Mouse (Mus musculus) heart, embryonic 12.5 days (tissue): Measurements from ENCODE around the gene Vps37b. TPM values are rescaled to one million over a fixed set of nuclear protein-coding genes. Genes with fewer than 3 reads are reported as not detected.
A peak's percentile ranks its signal among the peaks of the same experiment; 100 is the strongest.

Source experiments
- ATAC-seq: fragments of 200-750 bp; cut with Nextera tagmentation; 2 replicates; pipeline ENCODE4 v1.8.0; 2017; ENCODE audit warnings: moderate TSS enrichment, moderate library complexity; ENCODE audit not compliant: insufficient number of reproducible peaks, low FRiP score
- H3K27ac ChIP-seq: fragments of 300-500 bp; sonication (generic); 2 replicates; pipeline ENCODE4 v1.5.1; 2016; ENCODE audit warnings: mild to moderate bottlenecking, moderate library complexity; ENCODE audit not compliant: poor library complexity, severe bottlenecking
- H3K27me3 ChIP-seq: fragments of 300-500 bp; sonication (generic); replicated peaks from 2 replicates; pipeline ENCODE4 v1.6.1; 2016; ENCODE audit warnings: mild to moderate bottlenecking, moderate library complexity
- H3K36me3 ChIP-seq: fragments of 300-500 bp; sonication (generic); 2 replicates; pipeline ENCODE4 v1.6.1; 2016; ENCODE audit warnings: mild to moderate bottlenecking, moderate library complexity
- H3K4me1 ChIP-seq: fragments of 300-500 bp; sonication (generic); replicated peaks from 2 replicates; pipeline ENCODE4 v1.6.1; 2016; ENCODE audit warnings: mild to moderate bottlenecking
- H3K4me2 ChIP-seq: fragments of 300-500 bp; sonication (generic); 2 replicates; pipeline ENCODE4 v1.6.1; 2016; ENCODE audit warnings: mild to moderate bottlenecking, moderate library complexity
- H3K4me3 ChIP-seq: fragments of 300-500 bp; sonication (generic); 2 replicates; pipeline ENCODE4 v1.5.1; 2016; ENCODE audit warnings: mild to moderate bottlenecking
- H3K9ac ChIP-seq: fragments of 300-500 bp; sonication (generic); 2 replicates; pipeline ENCODE4 v1.6.1; 2016; ENCODE audit warnings: mild to moderate bottlenecking, moderate library complexity
- H3K9me3 ChIP-seq: fragments of 300-500 bp; sonication (generic); replicated peaks from 2 replicates; pipeline ENCODE4 v1.6.1; 2016; ENCODE audit warnings: mild to moderate bottlenecking, moderate library complexity
- WGBS: fragments of 180-500 bp; shearing (Covaris S2); methylation state at CpG from one replicate; pipeline ENCODE4 v1.1.7; 2016; 5-methylcytosine and 5-hydroxymethylcytosine counted together
- polyA plus RNA-seq: library from polyadenylated mRNA; unstranded; fragments of >200 nt; fragmentation: Nextera tagmentation; extraction: Ambion mirVana; gene quantifications from 2 replicates; pipeline ENCODE4 v1.2.1, GENCODE M21; 2016

Vps37b gene
- polyA plus RNA-seq, 1 experiment from 2014 or later: 61.9 TPM

DNA sequence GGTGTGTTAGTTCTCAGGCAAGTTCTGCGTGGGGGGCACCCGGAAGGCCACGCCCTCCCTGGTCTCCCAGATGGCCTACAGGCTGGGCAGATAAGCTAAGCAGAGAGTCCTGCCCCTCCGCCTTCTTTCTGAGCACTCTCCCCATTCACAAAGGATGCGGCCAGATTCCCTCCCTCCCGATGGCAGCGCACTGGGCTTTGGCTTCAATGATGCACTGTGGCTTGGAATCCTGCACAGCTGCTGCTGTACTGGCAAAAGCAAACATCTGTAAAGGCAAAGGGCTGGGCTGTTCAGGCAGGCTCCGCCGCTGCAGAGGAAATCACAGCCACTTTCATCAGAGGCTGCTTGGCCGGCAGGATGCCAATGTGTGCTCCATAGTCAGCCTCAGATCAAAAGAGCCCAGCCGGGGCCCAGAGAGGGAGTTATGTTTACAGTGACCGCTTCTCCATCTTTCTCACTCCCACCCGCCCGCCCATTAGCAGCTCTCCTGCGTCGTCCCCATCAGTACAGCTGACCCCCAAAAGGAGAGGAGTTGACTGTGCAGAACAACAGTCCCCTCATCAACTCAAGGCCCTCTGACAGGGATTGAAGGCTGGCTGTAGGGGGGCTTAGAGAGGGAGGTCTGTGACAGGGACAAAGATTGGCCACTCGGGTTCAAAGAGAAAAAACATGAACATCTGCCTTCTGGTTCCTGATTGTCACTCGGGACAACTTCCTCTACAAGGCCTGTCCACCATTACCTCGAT is 21.0 kb downstream of the Vps37b start:
- no peaks in the 10 kb centered on the region for H3K27me3 ChIP-seq
- H3K4me3 ChIP-seq: 0 out of 2 replicates have a peak overlapping the region, but pooled peaks have one; percentile 2
- H3K9me3 ChIP-seq: no peaks in the 10 kb centered on the region
- peak; percentile 79 for ATAC-seq
- peaks cover 65% of the 10 kb centered on the region for H3K4me1 ChIP-seq
- peaks cover 44% of the 10 kb centered on the region for H3K36me3 ChIP-seq
- peak overlapping the region; percentile 60 for H3K9ac ChIP-seq
- 5% methylated on average over 19 of the region's 19 CpGs for WGBS
- H3K4me2 ChIP-seq: peak overlapping the region; percentile 55
- peak overlapping the region; percentile 94 for H3K27ac ChIP-seq

DNA sequence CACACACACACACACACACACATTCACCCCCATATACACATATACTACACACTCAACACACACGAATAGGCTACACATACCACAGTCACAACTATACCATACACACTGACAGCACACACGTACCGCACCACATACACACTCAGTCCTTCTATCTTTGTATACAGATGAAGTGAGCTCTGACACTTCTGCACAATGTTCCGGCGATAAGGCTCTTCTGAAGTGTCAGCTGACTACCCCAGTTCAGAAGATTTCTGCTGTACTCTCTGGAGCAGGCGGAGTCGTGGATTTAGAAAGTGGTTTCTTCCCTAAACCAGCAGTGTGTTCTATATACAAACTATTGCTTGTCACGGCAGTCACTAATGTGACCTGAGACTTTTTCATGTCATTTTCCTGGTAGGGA is 22.0 kb downstream of the Vps37b start:
- H3K4me2 ChIP-seq: peak overlapping the region; percentile 55
- H3K4me3 ChIP-seq: no peak overlapping the region
- peaks cover 56% of the 10 kb centered on the region for H3K4me1 ChIP-seq
- no peaks in the 10 kb centered on the region for H3K9me3 ChIP-seq
- peak; percentile 58 for ATAC-seq
- no peak overlapping the region for H3K9ac ChIP-seq
- WGBS: 47% methylated on average over 8 of the region's 8 CpGs
- H3K27ac ChIP-seq: peak overlapping the region; percentile 94
- H3K27me3 ChIP-seq: no peaks in the 10 kb centered on the region
- H3K36me3 ChIP-seq: peaks cover 55% of the 10 kb centered on the region

DNA sequence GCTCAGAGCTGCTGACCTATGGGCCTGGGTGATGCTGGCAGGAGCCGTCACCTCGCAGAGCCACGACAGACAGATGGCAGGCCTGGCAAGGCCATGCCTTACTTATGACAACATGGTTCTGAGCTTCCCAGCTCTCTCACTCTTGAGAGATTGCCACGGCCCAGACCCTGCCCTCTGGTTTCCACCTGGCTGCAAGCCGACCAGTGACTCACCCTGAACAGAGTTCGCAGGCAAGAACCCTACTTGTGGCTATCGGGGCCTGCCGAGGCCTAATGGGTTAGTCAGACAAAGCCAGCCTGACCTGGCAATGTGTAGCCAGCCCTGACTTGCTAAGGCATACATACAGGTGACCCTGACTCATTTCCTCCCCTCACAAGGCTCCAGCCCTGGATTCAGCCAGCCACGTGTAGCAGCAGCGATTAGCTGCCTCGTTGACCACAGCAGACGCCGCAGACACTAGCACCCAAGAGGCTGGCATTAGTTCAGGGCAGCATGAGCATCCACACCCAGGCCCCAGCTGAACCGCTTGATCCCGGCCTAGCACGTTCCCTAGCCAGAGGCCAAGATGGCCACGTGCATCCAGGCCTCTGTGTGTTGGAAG is 25.1 kb downstream of the Vps37b start:
- peaks cover 67% of the 10 kb centered on the region for H3K36me3 ChIP-seq

DNA sequence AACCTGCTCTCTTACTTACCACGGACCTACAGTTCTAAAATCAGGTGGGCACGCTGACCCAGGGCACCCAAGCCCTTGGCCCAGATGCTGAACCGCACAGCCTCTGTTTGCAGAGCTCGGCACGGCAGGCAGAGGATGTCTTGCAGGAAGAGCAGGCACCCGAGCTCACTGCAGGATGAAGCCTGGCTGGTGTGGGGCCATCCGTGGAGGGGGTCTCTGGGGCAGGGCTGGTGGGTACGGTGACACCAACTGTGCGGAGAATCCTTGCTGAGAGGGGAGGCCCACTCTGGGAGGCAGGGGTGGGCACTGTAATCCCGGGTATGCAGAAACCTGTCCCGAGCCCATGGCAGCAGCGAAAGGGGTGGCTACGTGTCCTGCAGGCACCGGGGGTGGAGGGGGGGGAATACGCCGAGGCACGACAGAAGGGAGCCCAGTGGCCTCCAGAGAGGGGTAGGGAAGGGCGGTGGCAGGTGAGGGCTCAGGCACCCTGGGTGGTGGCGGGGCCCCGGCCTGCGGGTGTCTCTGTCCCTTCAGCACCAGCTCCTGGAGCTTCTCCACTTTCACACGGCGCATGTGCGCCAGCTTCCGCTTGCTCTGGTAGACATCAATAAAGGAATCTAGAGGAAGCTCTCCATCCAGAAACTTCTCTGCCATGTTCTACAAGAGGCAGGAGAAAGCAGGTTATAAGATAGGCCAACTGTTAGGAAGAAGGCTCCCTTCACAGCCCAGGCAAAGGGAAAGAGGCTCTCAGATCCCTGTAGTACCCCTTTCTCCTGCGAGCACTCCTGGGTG is 25.8 kb downstream of the Vps37b start:
- Histone ChIP-seq H3K4me3 (no peak overlapping the region), H3K9ac (no peak overlapping the region), H3K36me3 (peaks cover 67% of the 10 kb centered on the region), H3K27ac (no peak overlapping the region), H3K9me3 (no peaks in the 10 kb centered on the region), H3K4me2 (no peak overlapping the region), H3K4me1 (peaks cover 30% of the 10 kb centered on the region), H3K27me3 (no peaks in the 10 kb centered on the region)
- WGBS: 87% methylated on average over 26 of the region's 26 CpGs
- ATAC-seq: no peak

More for the DNA sequence above, 25.1 kb downstream of the Vps37b start:
- H3K27ac ChIP-seq: 0 out of 2 replicates have a peak overlapping the region, but pooled peaks have one; percentile 6
- no peak for ATAC-seq
- no peak overlapping the region for H3K4me2 ChIP-seq
- H3K9ac ChIP-seq: no peak overlapping the region
- H3K4me3 ChIP-seq: no peak overlapping the region
- H3K27me3 ChIP-seq: no peaks in the 10 kb centered on the region
- H3K4me1 ChIP-seq: peaks cover 37% of the 10 kb centered on the region
- H3K9me3 ChIP-seq: no peaks in the 10 kb centered on the region
- 85% methylated on average over 17 of the region's 17 CpGs for WGBS

DNA sequence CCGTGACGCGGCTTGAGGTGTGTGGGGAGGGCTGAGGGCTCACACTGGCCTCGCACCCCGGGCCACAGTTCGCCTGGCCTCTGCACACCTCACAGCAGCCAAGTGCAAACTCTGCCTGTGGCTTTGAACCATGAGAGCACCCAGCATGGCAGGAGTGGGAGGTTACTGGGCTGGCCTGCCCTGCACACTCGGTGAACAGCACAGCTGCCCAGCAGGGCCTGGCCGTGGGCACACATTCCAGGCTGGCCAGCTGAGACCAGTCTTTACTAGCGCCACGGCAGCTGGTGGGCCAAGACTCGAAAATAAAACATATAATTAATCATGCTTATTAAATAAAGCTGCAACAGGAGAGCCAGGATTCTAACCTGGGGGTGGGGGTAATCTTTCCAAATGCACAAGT is 26.5 kb downstream of the Vps37b start:
- H3K4me1 ChIP-seq: peaks cover 23% of the 10 kb centered on the region

DNA sequence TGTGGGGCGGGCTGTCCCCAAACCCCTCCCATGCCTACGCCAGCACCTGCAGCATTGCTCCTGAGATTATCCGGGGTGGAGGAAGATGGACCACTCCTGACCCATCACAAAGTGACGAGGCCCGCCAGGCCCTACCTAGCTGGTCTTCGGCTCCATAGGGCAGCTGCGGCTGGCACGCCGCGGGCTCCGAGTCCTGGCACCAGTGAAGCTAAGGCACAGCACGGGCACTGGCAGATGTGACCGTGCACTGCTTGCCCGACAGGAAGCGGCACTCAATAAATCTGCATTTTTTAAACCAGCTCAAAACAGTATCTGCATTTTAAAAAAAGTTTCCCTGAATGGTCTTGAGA is 26.9 kb downstream of the Vps37b start:
- Histone ChIP-seq H3K9me3 (no peaks in the 10 kb centered on the region), H3K4me2 (no peak overlapping the region), H3K36me3 (peaks cover 63% of the 10 kb centered on the region), H3K27me3 (no peaks in the 10 kb centered on the region), H3K9ac (no peak overlapping the region), H3K4me1 (peaks cover 19% of the 10 kb centered on the region), H3K4me3 (no peak overlapping the region), H3K27ac (no peak overlapping the region)
- 94% methylated on average over 15 of the region's 15 CpGs for WGBS
- ATAC-seq: no peak

More for the DNA sequence above, 26.5 kb downstream of the Vps37b start:
- no peak for ATAC-seq
- WGBS: 93% methylated on average over 11 of the region's 11 CpGs
- H3K27ac ChIP-seq: no peak overlapping the region
- H3K36me3 ChIP-seq: peaks cover 67% of the 10 kb centered on the region
- no peak overlapping the region for H3K9ac ChIP-seq
- no peak overlapping the region for H3K4me2 ChIP-seq
- H3K27me3 ChIP-seq: no peaks in the 10 kb centered on the region
- H3K9me3 ChIP-seq: no peaks in the 10 kb centered on the region
- H3K4me3 ChIP-seq: no peak overlapping the region

DNA sequence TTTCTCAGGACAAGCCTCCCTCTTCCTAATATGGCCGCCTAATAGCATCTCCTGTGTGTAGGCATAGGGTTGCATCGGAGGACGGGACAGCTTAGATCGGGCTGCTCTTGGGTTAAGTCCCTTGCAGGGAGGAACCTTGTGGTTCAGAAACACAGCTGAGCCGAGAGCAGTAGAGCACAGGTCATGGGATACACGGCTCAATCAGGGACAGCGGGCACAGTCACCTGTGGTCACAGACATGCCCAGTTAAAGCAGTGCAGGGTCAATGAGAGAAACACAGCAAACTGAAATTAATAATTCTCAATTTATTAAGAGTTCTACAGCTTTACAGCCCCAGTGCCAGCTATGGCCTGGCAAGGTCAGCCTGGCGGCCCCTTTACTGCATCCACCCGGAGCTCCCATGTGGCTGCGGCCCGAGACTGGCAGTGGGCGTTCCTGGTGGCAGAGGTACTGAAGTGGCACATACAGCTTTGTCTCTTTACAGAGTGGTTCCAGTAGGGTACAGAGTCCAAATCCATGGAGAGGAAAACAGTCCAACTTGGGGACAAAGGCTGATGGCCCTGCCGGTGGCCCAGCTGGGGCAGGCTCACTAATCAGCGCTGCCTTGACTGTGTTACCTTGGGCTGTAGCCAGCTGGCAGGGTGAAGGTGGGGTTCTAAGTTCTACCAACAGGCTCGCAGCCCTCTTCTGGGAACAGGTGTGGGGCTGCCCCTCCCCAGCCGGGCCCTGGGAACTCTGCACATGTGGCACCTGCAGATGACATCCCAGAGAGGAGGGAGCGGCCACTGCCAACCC is 27.5 kb downstream of the Vps37b start:
- no peak for ATAC-seq
- 88% methylated on average over 17 of the region's 17 CpGs for WGBS
- H3K27ac ChIP-seq: no peak overlapping the region
- H3K9ac ChIP-seq: no peak overlapping the region
- H3K27me3 ChIP-seq: no peaks in the 10 kb centered on the region
- H3K4me1 ChIP-seq: peaks cover 13% of the 10 kb centered on the region
- H3K4me3 ChIP-seq: no peak overlapping the region
- no peaks in the 10 kb centered on the region for H3K9me3 ChIP-seq
- H3K4me2 ChIP-seq: no peak overlapping the region
- H3K36me3 ChIP-seq: peaks cover 57% of the 10 kb centered on the region

DNA sequence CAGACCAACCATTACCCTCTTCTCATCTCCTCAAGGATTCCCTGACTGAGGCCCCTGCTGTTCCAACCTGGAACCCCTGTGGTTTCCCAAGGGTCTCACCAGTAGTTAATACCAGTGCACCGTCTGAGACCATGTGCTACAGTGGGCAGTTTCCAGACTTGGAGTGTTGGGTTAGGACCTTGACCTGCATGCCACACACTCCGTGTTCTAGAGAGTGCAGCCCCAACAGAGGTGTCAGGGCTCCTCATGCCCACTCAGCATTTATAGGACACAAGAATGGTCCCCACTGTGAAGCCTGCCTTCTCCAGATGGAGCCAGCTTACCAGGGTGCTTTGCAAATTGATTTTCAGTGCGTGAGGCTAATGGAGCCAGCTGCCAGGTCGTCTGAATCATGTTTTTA is 28.7 kb downstream of the Vps37b start:
- 69% methylated on average over 4 of the region's 4 CpGs for WGBS
- H3K4me2 ChIP-seq: no peak overlapping the region
- H3K4me3 ChIP-seq: no peak overlapping the region
- H3K27ac ChIP-seq: no peak overlapping the region
- H3K36me3 ChIP-seq: peaks cover 46% of the 10 kb centered on the region
- H3K4me1 ChIP-seq: peaks cover 11% of the 10 kb centered on the region
- no peaks in the 10 kb centered on the region for H3K27me3 ChIP-seq
- H3K9me3 ChIP-seq: no peaks in the 10 kb centered on the region
- no peak for ATAC-seq
- no peak overlapping the region for H3K9ac ChIP-seq

DNA sequence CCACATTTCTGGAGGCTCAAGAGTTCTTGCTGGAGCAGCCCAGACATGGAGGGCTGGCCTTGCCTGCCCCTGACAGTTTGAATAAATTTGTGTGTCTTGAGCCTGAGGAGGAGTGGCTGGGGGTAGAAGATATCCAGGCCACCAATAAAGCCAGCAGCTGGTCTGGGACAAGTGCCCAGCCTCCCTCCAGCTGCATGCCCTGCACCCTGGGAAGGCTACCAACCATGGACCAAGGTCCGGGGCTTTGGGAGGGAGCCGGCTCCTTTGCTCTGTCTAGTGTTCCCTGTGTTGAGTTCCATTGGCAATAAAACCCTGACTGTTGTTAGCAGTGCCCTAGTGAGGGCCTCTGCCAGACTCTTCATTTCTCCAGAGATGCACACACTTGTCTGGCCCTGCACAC is 29.2 kb downstream of the Vps37b start:
- ATAC-seq: no peak
- WGBS: 62% methylated on average over 2 of the region's 2 CpGs
- peaks cover 41% of the 10 kb centered on the region for H3K36me3 ChIP-seq
- peak overlapping the region; percentile 19; the same call in 1 of the 2 replicates for H3K27ac ChIP-seq
- peaks cover 11% of the 10 kb centered on the region for H3K4me1 ChIP-seq
- no peak overlapping the region for H3K4me3 ChIP-seq
- H3K4me2 ChIP-seq: no peak overlapping the region
- no peaks in the 10 kb centered on the region for H3K9me3 ChIP-seq
- no peaks in the 10 kb centered on the region for H3K27me3 ChIP-seq
- no peak overlapping the region for H3K9ac ChIP-seq

DNA sequence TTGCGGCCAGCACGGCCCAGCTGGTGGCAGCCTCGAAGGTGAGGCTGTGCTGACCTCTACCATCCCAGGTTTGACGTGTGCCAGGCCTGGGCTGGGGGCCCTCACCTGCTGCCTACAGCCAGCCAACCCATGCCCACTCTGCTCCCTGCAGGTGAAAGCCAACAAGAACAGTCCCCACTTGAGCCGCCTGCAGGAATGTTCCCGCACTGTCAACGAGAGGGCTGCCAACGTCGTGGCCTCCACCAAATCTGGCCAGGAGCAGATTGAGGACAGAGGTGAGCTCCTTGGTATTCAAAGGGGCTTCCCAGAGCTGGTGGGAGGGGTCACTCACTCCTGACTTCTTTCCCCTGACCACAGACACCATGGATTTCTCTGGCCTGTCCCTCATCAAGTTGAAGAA is 30.8 kb downstream of the Vps37b start:
- 48% methylated on average over 9 of the region's 9 CpGs for WGBS
- H3K4me2 ChIP-seq: no peak overlapping the region
- H3K4me1 ChIP-seq: peaks cover 11% of the 10 kb centered on the region
- no peaks in the 10 kb centered on the region for H3K9me3 ChIP-seq
- H3K36me3 ChIP-seq: peaks cover 25% of the 10 kb centered on the region
- no peak overlapping the region for H3K4me3 ChIP-seq
- no peak overlapping the region for H3K27ac ChIP-seq
- no peak overlapping the region for H3K9ac ChIP-seq
- peak; percentile 24 for ATAC-seq
- no peaks in the 10 kb centered on the region for H3K27me3 ChIP-seq
